Mouse (Mus musculus): ENCODE results near the gene Dner.

Dner gene

DNA sequence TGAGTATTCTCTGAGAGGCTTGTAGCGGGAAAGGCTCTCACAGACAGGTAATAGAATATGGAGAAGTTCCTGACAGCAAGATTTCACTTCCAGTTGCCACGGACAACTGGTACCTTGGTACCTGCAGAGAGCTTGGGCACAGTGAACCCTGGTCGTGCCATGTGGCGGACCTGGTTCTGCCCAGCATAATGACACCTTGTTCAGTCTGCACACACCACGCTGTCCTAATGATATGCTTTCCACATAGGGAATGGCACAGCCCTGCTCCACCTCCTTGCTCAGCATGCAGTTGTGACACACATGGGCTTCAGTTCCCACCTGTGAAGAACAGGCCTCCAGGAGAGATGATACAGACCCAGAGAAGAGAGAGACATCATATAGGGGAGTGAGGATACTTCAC, 253.0 kb downstream of the Dner start:
- DNase-seq (ENCODE audit: low spot score) = no peak

DNA sequence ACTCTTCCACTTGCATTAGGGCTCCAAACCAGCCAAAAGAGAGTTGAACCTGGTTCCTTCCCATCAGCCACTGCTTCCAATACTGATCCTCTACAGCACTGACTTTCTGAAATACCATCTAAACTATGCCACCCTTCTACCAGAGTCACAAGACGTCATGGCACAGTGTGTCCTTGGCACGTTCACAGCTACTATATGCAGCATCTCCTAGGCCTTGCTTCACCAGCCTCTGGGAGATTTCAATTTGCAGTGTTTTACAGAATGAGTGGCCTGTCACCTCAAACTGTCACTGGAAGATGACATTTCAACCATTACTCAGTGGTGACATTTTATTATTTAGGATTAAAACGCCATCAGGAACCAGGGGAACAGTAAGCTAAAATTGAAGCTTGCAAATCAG, 254.6 kb downstream of the Dner start:
- no peak for DNase-seq (ENCODE audit: low spot score)

GRCm38 (mm10) chr1:84437565-84437964, 258.5 kb downstream of the Dner start:
- no peak for DNase-seq (ENCODE audit: low spot score)

DNA sequence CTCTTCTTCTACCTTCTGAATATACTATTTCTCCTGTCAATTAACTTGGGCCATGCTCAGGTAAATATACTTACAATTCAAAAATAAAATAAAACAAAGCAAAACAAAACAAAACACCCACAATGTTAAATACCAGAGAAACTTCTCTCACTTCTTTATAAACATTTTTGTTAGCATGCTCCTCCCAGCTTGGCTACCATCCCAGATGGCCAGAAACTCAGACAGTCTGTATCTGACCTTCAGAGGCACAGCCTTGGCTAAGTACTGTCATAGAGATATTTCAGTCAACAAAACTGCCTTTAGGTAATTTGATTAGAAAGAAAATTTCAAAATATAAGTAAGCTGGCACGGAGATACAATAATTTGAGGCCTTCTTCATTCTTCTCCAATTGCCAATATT, 259.7 kb downstream of the Dner start:
- no peak for DNase-seq (ENCODE audit: low spot score)

- DNase-seq (ENCODE audit: low spot score) = no peak
Measured at GRCm38 (mm10) chr1:84433291-84433980, 262.6 kb downstream of the Dner start.

DNA sequence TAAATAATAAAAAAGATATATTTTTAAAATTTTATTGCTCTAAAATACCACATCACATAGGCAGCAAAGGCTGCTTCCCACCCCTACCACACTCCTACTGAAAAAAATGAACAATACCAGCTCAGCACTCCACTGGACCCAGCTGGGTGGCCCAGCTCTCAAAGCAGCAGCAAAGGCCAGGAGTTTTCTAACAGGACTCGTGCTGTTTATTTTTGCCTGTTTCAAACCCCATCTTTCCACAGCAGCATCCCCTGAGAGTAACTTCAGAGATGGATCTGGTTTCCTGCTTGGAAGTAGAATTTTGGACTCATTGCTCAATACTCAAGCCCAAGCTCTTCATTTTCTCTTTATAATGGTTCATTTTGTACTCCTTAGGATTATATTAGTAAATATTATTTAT, 263.7 kb downstream of the Dner start:
- no peak for DNase-seq (ENCODE audit: low spot score)

DNA sequence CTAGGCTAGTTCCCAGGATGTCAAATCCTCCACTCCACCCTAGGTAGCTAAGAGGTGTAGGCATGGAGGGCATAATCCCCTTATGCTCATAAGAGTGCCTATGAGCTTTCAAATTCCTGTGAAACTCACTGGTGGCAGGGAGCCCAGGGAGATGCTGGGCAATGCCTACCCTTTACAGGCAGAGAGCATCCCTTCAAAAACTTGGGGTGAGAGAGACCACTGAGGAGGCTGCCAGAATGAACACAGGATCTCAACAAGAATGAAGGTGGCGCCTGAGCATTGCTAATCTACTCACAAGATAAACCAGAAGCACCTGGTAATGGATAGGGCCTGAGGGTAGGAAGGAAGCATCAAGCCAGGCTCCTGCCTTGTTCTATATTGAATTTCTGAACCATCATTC, 267.7 kb downstream of the Dner start:
- no peak for DNase-seq (ENCODE audit: low spot score)

DNA sequence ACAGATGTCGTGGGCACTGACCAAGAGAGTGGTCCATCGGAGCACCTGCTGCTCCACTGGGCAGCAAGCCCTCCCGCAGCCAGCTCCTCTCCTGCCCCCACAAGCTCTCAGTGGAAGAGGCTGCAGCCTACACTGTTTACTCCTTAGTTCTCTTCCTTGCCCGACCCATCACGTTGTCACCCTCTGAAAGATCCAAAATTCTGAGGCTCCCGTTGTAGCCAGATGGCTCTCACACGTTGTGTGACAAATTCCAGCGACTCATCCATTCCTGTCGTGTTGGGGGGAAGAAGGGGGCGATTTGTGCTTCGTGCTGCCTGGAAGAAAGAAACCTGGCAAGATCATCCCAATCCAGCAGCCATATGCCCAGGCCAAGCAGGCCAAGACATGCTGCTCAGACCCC, 268.3 kb downstream of the Dner start:
- DNase-seq (ENCODE audit: low spot score) = no peak

- DNase-seq (ENCODE audit: low spot score) = no peak
Measured at GRCm38 (mm10) chr1:84426679-84427078, 269.3 kb downstream of the Dner start.

GRCm38 (mm10) chr1:84422881-84423280, 273.1 kb downstream of the Dner start:
- no peak for DNase-seq (ENCODE audit: low spot score)

DNA sequence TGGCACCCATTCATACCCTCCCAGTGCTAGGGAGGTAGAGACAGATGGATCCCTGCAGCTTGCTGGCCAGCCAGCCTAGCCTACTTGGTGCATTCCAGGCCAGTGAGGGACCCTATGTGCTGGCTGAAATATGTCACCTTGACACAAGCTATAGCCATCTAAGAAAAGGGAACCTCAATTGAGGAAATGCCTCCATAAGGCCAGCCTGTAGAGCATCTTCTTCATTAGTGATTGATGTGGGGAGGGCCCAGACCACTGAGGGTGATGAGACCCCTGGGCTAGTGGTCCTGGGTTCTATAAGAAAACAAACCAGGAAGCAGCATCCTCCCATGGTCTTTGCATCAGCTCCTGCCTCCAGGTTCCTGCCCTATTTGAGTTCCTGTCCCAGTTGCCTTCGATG, 274.2 kb downstream of the Dner start:
- DNase-seq (ENCODE audit: low spot score) = no peak

- DNase-seq (ENCODE audit: low spot score) = no peak
Measured at GRCm38 (mm10) chr1:84419416-84419815, 276.6 kb downstream of the Dner start.

DNA sequence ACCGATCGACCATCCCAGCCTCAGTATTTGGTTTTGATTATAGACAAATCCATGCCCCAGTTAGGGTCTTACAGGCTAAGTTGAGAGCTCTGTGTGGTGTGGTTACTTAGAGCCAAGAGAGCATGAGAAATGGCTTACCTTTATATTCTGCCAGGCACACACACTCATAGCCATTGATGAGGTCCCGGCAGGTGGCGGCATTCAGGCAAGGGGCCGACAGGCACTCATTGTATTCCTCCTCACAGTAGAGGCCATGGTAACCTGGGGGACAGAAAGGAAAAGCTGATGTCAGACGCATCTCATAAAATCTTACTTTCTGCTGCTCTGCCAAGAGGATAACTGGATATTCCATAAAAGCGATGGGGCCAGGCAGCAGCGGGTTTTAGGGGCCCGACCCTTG, 277.5 kb downstream of the Dner start:
- DNase-seq (ENCODE audit: low spot score) = no peak

DNA sequence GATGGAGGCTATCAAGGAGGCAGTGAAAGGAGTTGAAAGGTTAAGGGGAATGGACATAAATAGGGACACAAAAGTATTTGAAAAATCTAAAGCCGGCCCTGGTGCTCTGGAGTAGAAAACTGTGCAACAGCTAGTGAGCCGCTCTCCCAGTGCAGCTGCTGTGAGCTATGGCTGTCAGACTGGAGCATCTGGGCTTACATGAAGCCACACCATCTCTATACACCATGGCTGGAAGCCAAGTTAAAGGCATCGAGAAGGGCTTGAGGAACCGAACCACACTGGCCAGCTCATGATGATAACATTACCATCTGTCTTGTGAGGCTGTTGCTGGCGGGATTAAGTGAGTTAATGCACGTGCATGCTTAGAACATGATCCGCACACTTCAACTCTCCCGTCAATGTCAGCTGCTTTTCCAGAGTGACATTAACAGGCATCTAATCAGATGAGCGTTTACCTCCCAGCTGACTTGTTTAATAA, 278.2 kb downstream of the Dner start:
- no peak for DNase-seq (ENCODE audit: low spot score)

- no peak for DNase-seq (ENCODE audit: low spot score)
Measured at GRCm38 (mm10) chr1:84417276-84417675, 278.7 kb downstream of the Dner start.

- no peak for DNase-seq (ENCODE audit: low spot score)
Measured at GRCm38 (mm10) chr1:84414464-84414863, 281.6 kb downstream of the Dner start.

GRCm38 (mm10) chr1:84409514-84409913, 286.5 kb downstream of the Dner start:
- no peak for DNase-seq (ENCODE audit: low spot score)

DNA sequence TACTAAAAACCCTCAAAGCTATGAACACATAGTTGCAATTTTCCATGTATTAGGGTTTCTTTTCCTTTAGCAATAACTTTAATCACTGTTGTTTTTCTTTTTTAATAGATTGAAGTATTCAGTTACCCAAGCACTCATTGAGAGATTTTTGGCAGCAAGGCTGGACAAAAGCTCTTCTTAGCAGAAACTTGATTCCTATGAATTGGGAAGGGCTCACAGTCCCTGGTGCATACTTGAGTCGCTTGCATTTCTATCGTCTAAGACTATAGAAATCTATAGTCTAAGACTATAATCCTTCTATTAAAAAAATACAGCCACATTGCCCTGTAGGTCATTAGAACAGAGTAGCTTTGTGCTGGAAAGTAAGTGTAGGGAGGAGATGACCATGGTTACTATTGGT, 287.1 kb downstream of the Dner start:
- no peak for DNase-seq (ENCODE audit: low spot score)

DNA sequence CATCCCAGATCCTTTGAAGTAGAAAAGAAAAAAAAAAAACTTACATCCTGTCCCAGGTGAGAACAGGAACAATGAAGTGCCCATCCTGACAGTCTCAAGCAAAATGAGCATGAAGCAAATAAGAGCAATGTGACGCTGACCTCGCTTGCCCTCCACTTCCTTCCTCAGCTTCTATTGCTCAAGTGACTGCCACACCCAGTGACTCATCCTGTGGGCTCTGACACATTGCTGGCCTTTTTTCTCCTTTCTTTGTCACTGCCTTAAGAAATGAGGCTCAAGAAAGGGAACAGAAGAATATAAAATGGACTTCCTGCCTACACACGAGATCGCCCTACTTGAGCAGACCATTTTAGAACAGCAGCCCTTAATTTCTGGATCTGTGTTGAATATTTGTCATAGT, 289.1 kb downstream of the Dner start:
- DNase-seq (ENCODE audit: low spot score) = no peak

DNA sequence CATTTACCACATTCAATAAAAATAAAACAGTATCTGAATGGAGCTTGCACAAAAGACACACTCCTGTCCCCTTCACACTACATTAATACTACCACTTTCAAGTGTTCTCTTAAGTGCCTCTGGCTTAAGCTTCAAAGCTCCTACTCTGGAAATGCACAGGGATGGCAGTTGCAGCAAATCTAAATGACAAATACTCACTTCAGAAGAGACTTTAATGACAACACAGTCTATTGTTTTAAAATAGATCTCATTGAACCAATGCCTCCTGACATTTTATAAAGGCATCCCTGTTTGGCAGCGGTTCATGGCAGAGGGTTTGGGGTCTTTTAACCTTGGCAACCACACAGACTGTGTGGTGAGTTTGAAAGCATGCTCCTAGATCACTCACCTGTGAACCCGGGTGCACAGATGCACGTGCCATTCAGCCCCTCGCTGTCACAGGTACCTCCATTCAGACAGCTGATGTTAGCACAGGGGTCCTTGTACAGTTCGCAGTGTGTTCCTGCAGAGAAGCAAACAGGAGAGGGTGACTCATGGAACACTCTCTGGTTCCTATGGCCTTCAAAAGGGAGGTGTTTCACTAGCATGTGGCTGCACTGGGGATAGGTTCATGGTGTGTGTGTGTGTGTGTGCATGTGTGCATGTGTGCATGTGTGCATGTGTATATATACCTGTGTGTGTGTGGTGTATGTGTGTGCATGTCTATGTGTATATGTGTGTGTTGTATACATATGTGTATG, 290.3 kb downstream of the Dner start:
- DNase-seq (ENCODE audit: low spot score) = no peak

- no peak for DNase-seq (ENCODE audit: low spot score)
Measured at GRCm38 (mm10) chr1:84404880-84405279, 291.1 kb downstream of the Dner start.

- DNase-seq (ENCODE audit: low spot score) = no peak
Measured at GRCm38 (mm10) chr1:84402154-84402553, 293.9 kb downstream of the Dner start.

DNA sequence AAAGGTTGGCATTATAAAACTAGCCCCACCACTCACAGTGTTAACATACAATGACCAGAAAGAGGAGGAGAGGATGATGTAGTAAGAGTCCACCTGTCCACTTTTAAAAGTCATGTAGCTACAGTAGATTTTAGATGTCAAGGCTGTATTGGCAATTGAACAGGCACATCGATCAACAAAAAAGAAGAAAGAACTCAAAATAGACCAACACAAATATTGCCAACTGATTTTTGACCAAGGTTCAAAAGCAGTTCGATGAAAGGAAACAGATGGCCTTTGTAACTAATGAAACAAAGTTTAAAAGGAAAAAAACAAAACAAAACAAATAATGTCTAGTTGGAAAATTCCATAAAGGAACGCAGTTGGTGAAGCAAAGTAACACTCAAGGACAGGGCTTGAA, 296.4 kb downstream of the Dner start:
- DNase-seq (ENCODE audit: low spot score) = no peak

DNA sequence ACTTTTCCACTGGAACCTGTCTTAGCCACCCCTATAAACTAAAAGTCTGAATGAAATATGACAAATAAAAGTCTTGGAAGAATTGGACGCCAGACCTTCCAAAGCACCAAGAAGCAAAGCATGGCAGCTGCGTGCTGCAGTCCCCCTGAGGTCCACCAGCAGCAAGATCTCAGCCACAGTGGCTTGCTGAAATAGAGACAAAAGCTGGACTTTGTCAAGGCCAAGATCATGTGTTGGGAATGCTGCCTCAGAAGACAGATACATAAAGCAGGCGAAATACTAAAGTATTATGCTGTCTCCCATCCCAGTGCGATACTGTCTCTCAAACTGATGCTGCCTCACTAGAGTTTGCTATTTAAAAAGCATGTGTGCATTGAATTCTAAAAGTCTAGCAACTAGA, 296.9 kb downstream of the Dner start:
- DNase-seq (ENCODE audit: low spot score) = no peak

All from MN1 (cell line).